Mouse (Mus musculus): ENCODE measurements around the gene Xpa. TPM values are rescaled to one million over a fixed set of nuclear protein-coding genes. Genes with fewer than 3 reads are reported as not detected.
A peak's percentile ranks its signal among the peaks of the same experiment; 100 is the strongest.

Gene Xpa
- polyA plus RNA-seq, 1 experiment, result 45.7 TPM

DNA sequence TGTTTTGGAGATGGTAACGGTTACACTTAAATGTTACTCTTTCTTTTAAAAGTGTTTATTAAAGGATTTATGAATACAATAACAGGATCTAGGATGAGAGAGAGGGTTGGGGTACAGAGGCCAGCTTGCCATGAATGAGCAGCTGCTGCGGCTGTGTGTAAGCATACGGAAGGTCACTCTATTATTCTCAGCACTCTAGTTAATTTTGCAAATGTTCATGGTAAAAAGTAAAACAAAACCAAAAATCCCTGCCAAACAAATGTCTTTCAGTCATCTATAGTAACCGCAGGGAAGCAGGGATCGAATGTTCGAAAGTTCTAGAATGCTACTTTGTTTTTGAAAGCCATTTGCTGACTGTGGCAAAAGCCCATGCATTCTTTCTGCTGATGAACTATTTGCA lies 72.8 kb downstream of the Xpa start:
- no peak for TF ChIP-seq CTCF (IDR thresholded peaks at IDR 0.05; ENCODE audit: low read depth, low read length)
- TF ChIP-seq POLR2A (IDR thresholded peaks at IDR 0.05; ENCODE audit: borderline replicate concordance, low read depth, low read length), result no peak
- peak overlapping the region; percentile 68 for H3K27ac ChIP-seq (ENCODE audit: insufficient read depth, low read depth, low read length)
- H3K4me3 ChIP-seq (ENCODE audit: insufficient read depth, low read length), result no peak overlapping the region
- peaks cover 14% of the 10 kb centered on the region for H3K4me1 ChIP-seq (ENCODE audit: control insufficient read depth, insufficient read depth, low read length)

DNA sequence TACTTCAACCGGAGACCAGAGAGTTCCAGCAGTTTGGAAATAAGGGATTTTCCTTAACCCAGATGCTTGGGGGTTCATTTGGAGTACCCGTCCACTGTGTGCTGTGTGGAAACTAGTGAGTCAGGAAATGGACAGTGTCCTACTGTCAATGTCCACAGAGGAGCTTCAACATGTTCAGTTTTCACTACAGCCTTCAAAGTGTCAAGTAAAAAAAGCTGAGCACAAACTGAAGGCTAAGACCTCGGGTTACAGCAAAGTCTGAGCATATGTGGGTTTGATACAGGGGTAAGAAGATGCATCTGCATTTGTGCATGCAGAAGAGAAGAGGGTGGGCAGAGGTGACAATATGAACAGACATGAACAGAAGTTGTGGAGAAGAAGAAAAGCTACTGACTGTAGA lies 75.3 kb downstream of the Xpa start:
- TF ChIP-seq CTCF (IDR thresholded peaks at IDR 0.05; ENCODE audit: low read depth, low read length) (no peak), POLR2A (IDR thresholded peaks at IDR 0.05; ENCODE audit: borderline replicate concordance, low read depth, low read length) (no peak)
- Histone ChIP-seq H3K4me3 (ENCODE audit: insufficient read depth, low read length) (no peak overlapping the region), H3K4me1 (ENCODE audit: control insufficient read depth, insufficient read depth, low read length) (peaks cover 14% of the 10 kb centered on the region), H3K27ac (ENCODE audit: insufficient read depth, low read depth, low read length) (no peak overlapping the region)

DNA sequence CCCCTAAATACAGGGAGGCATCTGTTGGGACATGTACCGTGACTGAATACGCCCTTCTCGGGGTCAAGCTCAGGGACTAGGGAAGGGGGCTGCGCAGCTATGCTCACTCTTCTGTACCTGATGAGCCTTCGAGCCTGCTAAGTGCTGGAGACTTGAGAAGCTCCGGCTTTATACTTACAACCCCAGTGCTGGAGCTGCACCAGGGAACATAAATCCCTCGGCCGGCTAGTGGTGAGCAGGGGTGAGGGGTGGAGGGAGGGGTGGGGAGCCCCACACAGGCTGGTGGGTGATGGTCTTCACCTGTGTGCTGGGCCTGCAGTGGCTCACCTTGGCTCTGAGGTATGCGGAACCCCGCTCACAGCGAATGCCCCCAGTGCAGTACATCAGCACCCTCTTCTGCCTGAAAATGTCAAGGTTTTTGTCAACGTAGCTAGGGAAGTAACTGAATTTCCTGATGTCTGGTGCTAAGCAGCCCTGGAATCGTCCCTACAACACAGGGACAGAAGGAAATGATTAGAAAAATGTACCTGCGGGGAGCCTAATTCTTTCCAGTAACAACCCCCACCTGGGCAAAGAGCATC lies 76.5 kb downstream of the Xpa start:
- TF ChIP-seq CTCF (IDR thresholded peaks at IDR 0.05; ENCODE audit: low read depth, low read length) (no peak), POLR2A (IDR thresholded peaks at IDR 0.05; ENCODE audit: borderline replicate concordance, low read depth, low read length) (no peak)
- Histone ChIP-seq H3K4me3 (ENCODE audit: insufficient read depth, low read length) (no peak overlapping the region), H3K4me1 (ENCODE audit: control insufficient read depth, insufficient read depth, low read length) (peaks cover 13% of the 10 kb centered on the region), H3K27ac (ENCODE audit: insufficient read depth, low read depth, low read length) (no peak overlapping the region)

DNA sequence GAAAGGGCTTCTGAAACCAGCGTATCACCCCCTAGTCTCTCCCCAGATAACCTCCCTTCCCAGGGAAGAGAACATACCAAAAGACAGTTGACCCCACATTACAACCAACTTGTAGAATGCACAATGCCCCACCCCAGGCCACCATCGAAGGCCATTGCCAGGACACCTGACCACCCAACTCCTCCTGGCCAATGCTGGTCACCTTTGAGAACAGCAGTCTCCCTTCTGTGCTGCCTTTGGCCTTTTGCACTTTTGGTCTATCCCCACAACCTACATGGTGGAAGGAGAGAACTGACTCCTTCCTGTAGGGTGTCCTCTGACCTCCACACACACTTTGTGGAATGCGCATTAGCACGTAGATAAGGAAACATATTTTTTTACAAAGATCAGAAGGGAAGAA lies 78.6 kb downstream of the Xpa start:
- no peak overlapping the region for H3K4me3 ChIP-seq (ENCODE audit: insufficient read depth, low read length)
- no peak overlapping the region for H3K27ac ChIP-seq (ENCODE audit: insufficient read depth, low read depth, low read length)
- TF ChIP-seq CTCF (IDR thresholded peaks at IDR 0.05; ENCODE audit: low read depth, low read length) (no peak), POLR2A (IDR thresholded peaks at IDR 0.05; ENCODE audit: borderline replicate concordance, low read depth, low read length) (no peak)
- H3K4me1 ChIP-seq (ENCODE audit: control insufficient read depth, insufficient read depth, low read length), result no peaks in the 10 kb centered on the region

DNA sequence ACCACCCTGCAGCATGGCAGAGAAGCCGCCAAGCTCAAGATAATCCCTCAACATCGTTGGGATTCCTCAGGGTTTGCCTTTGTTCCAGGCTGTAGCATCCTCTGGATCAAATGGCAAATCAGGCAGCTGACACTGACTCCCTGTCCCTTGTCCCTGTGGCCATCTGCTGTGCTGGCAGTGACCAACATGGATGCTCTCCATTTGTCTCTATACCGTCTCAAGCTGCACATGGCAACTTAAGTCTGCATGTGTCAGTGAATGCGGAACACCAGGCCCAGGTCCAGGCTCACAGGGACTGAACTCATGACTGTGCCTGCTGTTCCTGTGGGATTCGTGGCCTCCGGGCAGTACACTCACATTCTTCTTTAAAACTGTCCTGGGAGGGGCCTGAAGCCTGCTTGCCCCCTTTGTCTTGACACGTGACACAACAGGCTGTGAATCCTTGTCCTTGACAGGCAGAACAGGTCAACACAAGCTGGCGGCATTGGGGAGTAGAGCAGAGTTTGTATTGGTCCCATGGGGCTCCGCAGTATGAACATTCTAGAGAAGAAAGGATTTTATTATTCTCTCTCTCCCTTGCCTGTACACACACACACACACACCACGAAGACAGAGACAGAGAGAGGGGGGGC lies 79.5 kb downstream of the Xpa start:
- H3K27ac ChIP-seq (ENCODE audit: insufficient read depth, low read depth, low read length), result no peak overlapping the region

DNA sequence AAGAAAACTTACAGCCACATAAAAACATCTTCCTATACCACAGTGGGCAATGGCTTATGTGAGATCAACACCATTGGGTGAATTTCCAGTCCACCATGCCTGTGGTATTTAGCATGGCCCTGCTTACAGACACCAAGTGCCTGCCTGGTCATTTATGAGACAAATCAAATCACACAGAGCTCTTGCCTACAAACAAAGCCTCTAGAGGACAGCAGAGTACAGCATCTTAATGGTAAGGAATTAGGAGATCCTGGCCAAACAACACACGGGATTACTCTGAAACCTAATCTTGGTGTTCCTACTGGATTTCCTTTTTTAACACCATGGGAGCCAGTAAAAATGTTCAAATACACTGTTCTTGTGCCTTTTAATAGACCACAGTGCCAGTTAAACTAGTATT lies 80.8 kb downstream of the Xpa start:
- H3K27ac ChIP-seq (ENCODE audit: insufficient read depth, low read depth, low read length), result no peak overlapping the region
- no peaks in the 10 kb centered on the region for H3K4me1 ChIP-seq (ENCODE audit: control insufficient read depth, insufficient read depth, low read length)
- H3K4me3 ChIP-seq (ENCODE audit: insufficient read depth, low read length), result no peak overlapping the region
- TF ChIP-seq POLR2A (IDR thresholded peaks at IDR 0.05; ENCODE audit: borderline replicate concordance, low read depth, low read length) (no peak), CTCF (IDR thresholded peaks at IDR 0.05; ENCODE audit: low read depth, low read length) (no peak)

More for the DNA sequence above, 79.5 kb downstream of the Xpa start:
- no peak overlapping the region for H3K4me3 ChIP-seq (ENCODE audit: insufficient read depth, low read length)
- H3K4me1 ChIP-seq (ENCODE audit: control insufficient read depth, insufficient read depth, low read length), result no peaks in the 10 kb centered on the region
- TF ChIP-seq POLR2A (IDR thresholded peaks at IDR 0.05; ENCODE audit: borderline replicate concordance, low read depth, low read length), result no peak
- TF ChIP-seq CTCF (IDR thresholded peaks at IDR 0.05; ENCODE audit: low read depth, low read length), result no peak

DNA sequence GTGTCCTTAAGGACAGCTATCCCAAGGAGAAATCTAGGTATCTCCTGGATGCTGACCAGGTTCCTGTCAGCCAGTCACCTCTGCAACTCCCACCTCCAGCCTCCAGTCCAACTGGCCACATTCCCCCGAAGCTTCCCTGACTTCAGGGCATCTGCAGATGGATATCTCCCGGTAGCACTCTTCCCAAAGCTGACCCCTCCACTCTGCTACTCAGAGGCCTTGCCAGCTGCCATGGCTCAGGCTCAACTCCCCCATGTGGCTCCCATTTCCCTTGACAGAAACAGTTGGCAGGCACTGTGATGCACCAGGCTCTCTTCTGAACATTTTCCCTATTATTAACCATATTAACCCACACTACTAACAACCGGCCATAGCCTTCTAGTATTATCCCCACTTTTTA lies 84.8 kb downstream of the Xpa start:
- H3K4me3 ChIP-seq (ENCODE audit: insufficient read depth, low read length), result no peak overlapping the region
- H3K4me1 ChIP-seq (ENCODE audit: control insufficient read depth, insufficient read depth, low read length), result no peaks in the 10 kb centered on the region
- no peak for TF ChIP-seq CTCF (IDR thresholded peaks at IDR 0.05; ENCODE audit: low read depth, low read length)
- no peak for TF ChIP-seq POLR2A (IDR thresholded peaks at IDR 0.05; ENCODE audit: borderline replicate concordance, low read depth, low read length)
- H3K27ac ChIP-seq (ENCODE audit: insufficient read depth, low read depth, low read length), result no peak overlapping the region

DNA sequence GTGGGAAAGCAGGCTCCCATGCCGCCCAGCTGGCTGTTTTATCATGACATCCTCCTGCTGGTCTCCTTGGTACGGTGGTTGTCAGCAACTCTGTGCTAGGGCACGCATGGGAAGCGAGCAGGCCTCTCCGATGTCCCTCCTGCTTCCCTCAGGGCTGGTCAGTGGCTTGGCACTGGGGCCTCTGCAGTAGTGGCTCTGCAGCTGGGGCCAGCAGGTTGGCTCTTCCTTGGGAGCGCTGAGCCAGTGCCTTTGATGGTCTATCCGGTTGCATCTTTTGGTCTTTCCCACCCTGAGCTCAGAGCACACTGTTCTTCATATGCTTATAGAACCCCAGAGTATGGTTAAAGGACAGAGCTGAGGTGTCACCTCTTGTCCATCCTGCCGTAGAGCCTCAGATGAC lies 86.0 kb downstream of the Xpa start:
- TF ChIP-seq CTCF (IDR thresholded peaks at IDR 0.05; ENCODE audit: low read depth, low read length) (no peak), POLR2A (IDR thresholded peaks at IDR 0.05; ENCODE audit: borderline replicate concordance, low read depth, low read length) (no peak)
- no peak overlapping the region for H3K4me3 ChIP-seq (ENCODE audit: insufficient read depth, low read length)
- H3K4me1 ChIP-seq (ENCODE audit: control insufficient read depth, insufficient read depth, low read length), result no peaks in the 10 kb centered on the region
- no peak overlapping the region for H3K27ac ChIP-seq (ENCODE audit: insufficient read depth, low read depth, low read length)

Other genes with a start within 250 kb of the Xpa start
- 44.1 and 52.8 TPM in 2 replicates for gene Tdrd7, start 231.0 kb downstream of the Xpa start, polyA plus RNA-seq (2012; ENCODE audit: insufficient read depth, insufficient read length, missing spikeins)
- gene Tmod1, start 157.4 kb downstream of the Xpa start, polyA plus RNA-seq (2012; ENCODE audit: insufficient read depth, insufficient read length, missing spikeins), result 0.89 and 1.2 TPM in 2 replicates
- 24.5 and 24.7 TPM in 2 replicates for gene Ncbp1, start 57.7 kb downstream of the Xpa start, polyA plus RNA-seq (2012; ENCODE audit: insufficient read depth, insufficient read length, missing spikeins)
- 30.8 and 34.2 TPM in 2 replicates for gene Tstd2, start 57.6 kb downstream of the Xpa start, polyA plus RNA-seq (2012; ENCODE audit: insufficient read depth, insufficient read length, missing spikeins)
- not detected in 2 replicates for gene Foxe1, start 147.3 kb upstream of the Xpa start, polyA plus RNA-seq (2012; ENCODE audit: insufficient read depth, insufficient read length, missing spikeins)
- gene Trmo, start 193.1 kb upstream of the Xpa start, polyA plus RNA-seq (2012; ENCODE audit: insufficient read depth, insufficient read length, missing spikeins), result 4.2 and 5.7 TPM in 2 replicates
- not detected in 2 replicates for gene Hemgn, start 217.2 kb upstream of the Xpa start, polyA plus RNA-seq (2012; ENCODE audit: insufficient read depth, insufficient read length, missing spikeins)